Mouse (Mus musculus) liver, adult 2 months (tissue): Measurements from ENCODE around the gene Map2k1.

Source experiments
- CTCF ChIP-seq: fragments of 200-500 bp; IDR thresholded peaks from 2 replicates; pipeline ENCODE4 v1.5.1; 2011; ENCODE audit warnings: low read depth, low read length, control low read depth
- POLR2A ChIP-seq: fragments of 200-500 bp; IDR thresholded peaks from 2 replicates; pipeline ENCODE4 v1.6.1; 2011; ENCODE audit warnings: low read length, control low read depth; ENCODE audit not compliant: insufficient read depth; ENCODE audit errors: extremely low read depth

- TF ChIP-seq POLR2A, result no peak
- TF ChIP-seq CTCF, result no peak
These were observed 2.8 kb upstream of the Map2k1 start for GRCm38 (mm10) chr9:64256204-64256603.
